Mouse (Mus musculus): ENCODE data around the gene Hcfc1. TPM values are rescaled to one million over a fixed set of nuclear protein-coding genes. Genes with fewer than 3 reads are reported as not detected.

Gene Hcfc1
- total RNA-seq, 2 experiments from 2014 or later = 89.1 to 93.4 TPM

Other genes with a start within 250 kb of the Hcfc1 start
- 10 to 100 TPM; 16.8 to 16.9 TPM for gene Abcd1, start 249.8 kb downstream of the Hcfc1 start, total RNA-seq (2021)
- 1 to 10 TPM; 1.4 to 1.7 TPM for gene Plxnb3, start 209.3 kb downstream of the Hcfc1 start, total RNA-seq (2021)
- gene Srpk3, start 192.0 kb downstream of the Hcfc1 start, total RNA-seq (2021) = 1 to 10 TPM; 1.0 to 1.1 TPM
- gene Idh3g, start 179.5 kb downstream of the Hcfc1 start, total RNA-seq (2021) = 100 to 1,000 TPM; 118 to 127 TPM
- 100 to 1,000 TPM; 100 to 104 TPM for gene Ssr4, start 179.3 kb downstream of the Hcfc1 start, total RNA-seq (2021)
- 100 to 1,000 TPM; 174 to 186 TPM for gene Pdzd4, start 141.4 kb downstream of the Hcfc1 start, total RNA-seq (2021)
- gene Avpr2, start 74.3 kb downstream of the Hcfc1 start, total RNA-seq (2021) = not detected
- gene L1cam, start 70.3 kb downstream of the Hcfc1 start, total RNA-seq (2021) = 100 to 1,000 TPM; 518 to 579 TPM
- 1 to 10 TPM; 2.5 to 3.4 TPM for gene Arhgap4, start 44.5 kb downstream of the Hcfc1 start, total RNA-seq (2021)
- 10 to 100 TPM; 66.9 to 73.6 TPM for gene Naa10, start 44.4 kb downstream of the Hcfc1 start, total RNA-seq (2021)
- 1 to 10 TPM; 3.3 to 5.4 TPM for gene Renbp, start 35.5 kb downstream of the Hcfc1 start, total RNA-seq (2021)
- gene Irak1, start 57.6 kb upstream of the Hcfc1 start, total RNA-seq (2021) = 10 to 100 TPM; 45.2 to 50.7 TPM
- not detected for gene Opn1mw, start 161.1 kb upstream of the Hcfc1 start, total RNA-seq (2021)
- 10 to 100 TPM; 81.8 to 88.9 TPM for gene Mecp2, start 169.0 kb upstream of the Hcfc1 start, total RNA-seq (2021)
- not detected for gene Tex28, start 201.5 kb upstream of the Hcfc1 start, total RNA-seq (2021)
- not detected for gene Tktl1, start 210.9 kb upstream of the Hcfc1 start, total RNA-seq (2021)

Data from left cerebral cortex, postnatal 4 days (tissue).